Mouse (Mus musculus): ENCODE data around the gene Fam47e.

DNA sequence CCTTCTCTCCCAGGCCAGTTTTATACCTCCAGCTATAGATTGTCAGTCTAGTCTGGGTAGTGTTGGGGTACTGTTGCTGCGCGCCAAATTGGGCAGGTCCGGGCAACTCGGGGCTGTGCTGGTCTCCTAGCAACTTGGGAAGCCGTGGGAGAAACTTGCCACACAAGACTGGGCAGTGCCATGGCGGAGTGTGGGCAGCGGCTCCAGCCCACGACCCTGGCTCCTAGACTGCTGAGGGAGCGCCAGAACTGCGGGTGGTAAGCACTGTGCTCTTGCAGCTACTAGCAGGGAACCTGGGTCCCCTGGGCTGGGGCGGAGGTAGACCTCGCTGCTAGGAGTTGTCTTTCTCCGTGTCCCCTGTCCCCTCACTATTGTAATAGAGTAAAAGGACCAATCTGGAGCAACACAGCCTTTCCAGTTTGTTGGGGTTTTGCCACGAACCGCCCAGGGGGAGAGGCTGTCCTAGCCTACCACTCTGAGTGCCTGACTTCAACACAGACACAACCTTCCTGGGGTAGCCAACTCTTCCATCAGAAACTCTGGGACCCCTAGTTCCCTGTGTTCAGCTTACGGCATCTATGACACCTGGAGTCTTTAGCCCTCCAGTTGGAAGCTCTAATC lies at the start of gene Fam47e:
- TF ChIP-seq CTCF (IDR thresholded peaks at IDR 0.05) (no peak), POLR2A (IDR thresholded peaks at IDR 0.05; ENCODE audit: insufficient read depth, low read depth, low read length) (no peak), EP300 (IDR thresholded peaks at IDR 0.05; ENCODE audit: insufficient read depth, low read depth, low read length) (no peak)

All from heart, adult 2 months (tissue).